Mouse (Mus musculus) stomach, embryonic 16.5 days (tissue): ENCODE measurements at regions not wholly inside any gene's neighbourhood (a gene's known extent, or its start where the extent isn't known, plus 50 kb on each side); places are given as distances from the start of the nearest gene placed in this dataset.

ENCODE experiments used
- ATAC-seq: fragments of 200-750 bp; cut with Nextera tagmentation; 2 replicates; pipeline ENCODE4 v1.8.0; 2017; ENCODE audit warnings: moderate number of reproducible peaks, moderate TSS enrichment; ENCODE audit not compliant: insufficient read depth, low FRiP score
- H3K27ac ChIP-seq: fragments of 300-500 bp; sonication (generic); 2 replicates; pipeline ENCODE4 v1.5.1; 2014; ENCODE audit warnings: low read length
- H3K27me3 ChIP-seq: fragments of 300-500 bp; sonication (generic); 2 replicates; pipeline ENCODE4 v1.6.1; 2014; ENCODE audit warnings: low read length, control low read depth, mixed read lengths; ENCODE audit not compliant: control insufficient read depth, insufficient read depth
- H3K36me3 ChIP-seq: fragments of 300-500 bp; sonication (generic); 2 replicates; pipeline ENCODE4 v1.6.1; 2014; ENCODE audit warnings: low read length; ENCODE audit not compliant: control insufficient read depth, insufficient read depth
- H3K4me1 ChIP-seq: fragments of 300-500 bp; sonication (generic); 2 replicates; pipeline ENCODE4 v1.6.1; 2014; ENCODE audit warnings: low read length, control low read depth, mixed read lengths; ENCODE audit not compliant: control insufficient read depth, insufficient read depth
- H3K4me2 ChIP-seq: fragments of 300-500 bp; sonication (generic); 2 replicates; pipeline ENCODE4 v1.6.1; 2014; ENCODE audit warnings: low read depth, low read length, mixed read lengths
- H3K4me3 ChIP-seq: fragments of 300-500 bp; sonication (generic); replicated peaks from 2 replicates; pipeline ENCODE4 v1.5.1; 2014; ENCODE audit warnings: mild to moderate bottlenecking, low read length
- H3K9ac ChIP-seq: fragments of 300-500 bp; sonication (generic); 2 replicates; pipeline ENCODE4 v1.6.1; 2014; ENCODE audit warnings: low read length
- H3K9me3 ChIP-seq: fragments of 300-500 bp; sonication (generic); replicated peaks from 2 replicates; pipeline ENCODE4 v1.6.1; 2016; ENCODE audit warnings: low read length, control low read depth; ENCODE audit not compliant: control insufficient read depth
- WGBS: fragments of 180-500 bp; shearing (Covaris S2); extraction: QIAGEN DNeasy Blood & Tissue Kit; methylation state at CpG from one replicate; pipeline ENCODE4 v1.1.7; 2014; 5-methylcytosine and 5-hydroxymethylcytosine counted together

DNA sequence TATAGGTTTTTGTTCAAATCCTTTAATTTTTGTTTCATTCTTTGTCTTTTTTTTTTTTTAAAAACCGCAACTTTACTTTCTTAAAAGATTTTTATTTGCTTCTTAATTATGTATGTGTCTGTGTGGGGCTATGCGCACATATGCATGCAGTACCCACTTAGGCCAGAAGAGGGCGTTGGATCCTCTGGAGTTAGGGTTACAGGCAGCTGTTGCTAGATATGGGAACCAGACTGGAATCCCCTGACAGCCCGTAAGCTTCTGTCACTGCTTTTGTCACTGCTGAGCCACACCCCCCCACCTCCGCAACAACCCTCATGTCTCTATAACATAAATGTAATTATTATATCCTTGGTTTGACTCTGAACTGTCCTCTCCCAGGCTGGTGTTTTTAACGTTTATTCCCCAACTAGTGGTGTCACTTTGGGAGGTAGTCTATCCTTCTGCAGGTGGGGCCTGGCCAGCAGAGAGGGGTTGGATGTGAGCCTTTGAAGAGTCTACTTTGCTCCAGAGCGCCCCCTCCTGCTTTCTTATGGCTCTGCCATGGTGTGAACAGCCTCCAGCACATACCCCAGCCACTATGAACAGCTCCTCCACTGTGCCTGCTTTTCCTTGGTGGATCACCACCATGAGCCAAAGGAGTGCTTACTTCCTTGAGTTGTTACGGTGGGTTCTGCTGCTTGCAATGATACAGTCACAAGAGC is 332.7 kb upstream of the Runx1 start:
- Histone ChIP-seq H3K9ac (no peak overlapping the region), H3K4me1 (no peaks in the 10 kb centered on the region), H3K27ac (no peak overlapping the region), H3K27me3 (no peaks in the 10 kb centered on the region), H3K9me3 (no peaks in the 10 kb centered on the region), H3K4me2 (no peak overlapping the region), H3K4me3 (no peak overlapping the region), H3K36me3 (no peaks in the 10 kb centered on the region)
- no peak for ATAC-seq
- WGBS = 76% methylated on average over 8 of the region's 8 CpGs

DNA sequence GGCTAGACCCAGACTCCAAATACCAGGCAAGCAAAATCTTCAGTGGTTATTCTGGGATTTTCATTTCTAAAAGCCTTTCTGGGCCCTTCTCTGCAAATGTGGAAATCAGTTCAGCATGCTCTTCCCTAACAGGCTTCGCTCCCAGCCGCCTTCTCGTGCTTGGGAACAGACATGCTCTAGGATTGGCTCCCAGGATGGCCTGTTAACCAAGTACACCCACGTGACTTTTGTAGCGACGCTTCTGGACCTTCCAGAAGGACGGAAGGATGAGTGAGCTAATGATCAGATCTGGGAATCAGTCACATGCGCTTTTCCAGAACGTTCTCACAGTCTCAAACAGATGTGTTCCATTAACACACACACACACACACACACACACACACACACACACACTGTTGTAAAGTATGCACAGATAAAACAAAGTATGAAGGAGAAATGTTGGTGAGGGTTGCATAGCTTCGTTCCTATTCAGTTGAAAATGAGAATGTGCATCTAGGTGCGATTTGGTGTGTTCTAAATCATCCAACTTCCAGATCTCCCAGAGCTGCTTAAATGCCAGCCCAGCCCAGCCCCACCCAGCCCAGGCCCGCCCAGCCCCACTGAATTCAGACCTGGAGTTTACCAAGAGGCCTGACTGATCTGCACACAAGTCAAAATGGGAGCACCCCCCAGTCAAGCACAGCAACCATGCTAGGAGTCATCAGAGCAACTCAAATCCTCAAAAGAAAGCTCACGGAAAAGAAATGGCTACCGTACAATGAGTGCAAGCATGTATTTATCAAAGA is 327.8 kb upstream of the Runx1 start:
- Histone ChIP-seq H3K4me2 (no peak overlapping the region), H3K9ac (no peak overlapping the region), H3K4me3 (no peak overlapping the region), H3K27me3 (no peaks in the 10 kb centered on the region), H3K27ac (no peak overlapping the region), H3K36me3 (no peaks in the 10 kb centered on the region), H3K9me3 (no peaks in the 10 kb centered on the region), H3K4me1 (peaks cover 4% of the 10 kb centered on the region; the same call in 1 of the 2 replicates)
- ATAC-seq = no peak
- WGBS = 78% methylated on average over 14 of the region's 14 CpGs

DNA sequence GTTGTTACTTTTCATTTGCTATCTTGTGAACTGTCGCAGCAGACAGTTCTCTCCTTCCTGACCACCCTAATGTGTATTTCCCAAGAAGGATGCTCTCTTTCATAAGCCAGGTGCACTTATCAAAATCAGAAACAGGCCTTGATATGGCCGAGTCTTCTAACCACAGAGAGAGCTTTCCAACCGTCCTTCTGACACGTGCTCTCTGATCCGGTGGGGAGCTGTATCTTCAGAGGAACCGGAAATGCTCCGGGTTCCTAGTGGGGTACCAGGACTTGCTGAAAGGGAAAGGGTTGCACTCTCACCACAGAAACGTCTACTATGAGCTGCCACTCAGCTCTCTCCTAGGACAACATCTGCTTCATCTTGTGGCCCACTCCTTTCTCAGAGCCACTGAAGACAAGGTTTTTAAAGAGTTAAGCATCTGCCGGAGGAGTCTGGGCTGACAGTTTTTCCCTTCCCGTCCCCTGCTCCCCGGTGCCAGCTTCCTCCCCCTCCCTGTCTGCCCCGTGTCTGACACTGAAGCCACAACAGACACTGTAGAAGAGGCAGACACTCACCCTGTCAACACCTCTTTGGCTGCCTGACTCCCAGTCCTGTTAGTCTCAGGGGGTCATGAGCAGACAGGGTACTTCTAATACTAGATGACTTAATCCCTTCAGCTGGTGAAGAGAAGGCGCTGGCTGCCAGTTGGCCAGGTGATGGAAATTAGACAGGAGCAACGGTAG is 327.0 kb upstream of the Runx1 start:
- H3K9ac ChIP-seq = no peak overlapping the region
- no peak overlapping the region for H3K27ac ChIP-seq
- no peaks in the 10 kb centered on the region for H3K36me3 ChIP-seq
- no peaks in the 10 kb centered on the region for H3K27me3 ChIP-seq
- no peak overlapping the region for H3K4me2 ChIP-seq
- H3K4me1 ChIP-seq = peaks cover 4% of the 10 kb centered on the region; the same call in 1 of the 2 replicates
- H3K4me3 ChIP-seq = no peak overlapping the region
- no peaks in the 10 kb centered on the region for H3K9me3 ChIP-seq
- WGBS = 35% methylated on average over 14 of the region's 14 CpGs
- ATAC-seq = no peak

DNA sequence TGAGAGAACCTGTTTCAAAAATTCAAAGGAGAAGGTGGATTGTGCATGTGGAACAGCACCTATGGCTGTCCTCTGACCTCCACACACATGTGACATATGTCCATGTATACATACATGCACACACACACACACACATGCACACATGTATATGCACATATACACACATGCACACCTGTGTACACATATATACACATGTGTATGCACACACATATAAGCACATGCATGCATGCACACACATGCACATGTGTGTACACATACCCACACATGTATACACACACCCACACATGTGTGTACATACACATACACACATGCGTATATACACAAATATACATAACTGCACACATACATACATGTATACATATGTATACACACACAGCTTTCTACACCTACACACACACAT is 326.1 kb upstream of the Runx1 start:
- ATAC-seq = no peak
- no peaks in the 10 kb centered on the region for H3K27me3 ChIP-seq
- H3K27ac ChIP-seq = no peak overlapping the region
- no peak overlapping the region for H3K4me2 ChIP-seq
- H3K9ac ChIP-seq = no peak overlapping the region
- 93% methylated on average over 1 of the region's 1 CpGs for WGBS
- no peaks in the 10 kb centered on the region for H3K9me3 ChIP-seq
- H3K36me3 ChIP-seq = no peaks in the 10 kb centered on the region
- H3K4me1 ChIP-seq = peaks cover 4% of the 10 kb centered on the region; the same call in 1 of the 2 replicates
- H3K4me3 ChIP-seq = no peak overlapping the region

DNA sequence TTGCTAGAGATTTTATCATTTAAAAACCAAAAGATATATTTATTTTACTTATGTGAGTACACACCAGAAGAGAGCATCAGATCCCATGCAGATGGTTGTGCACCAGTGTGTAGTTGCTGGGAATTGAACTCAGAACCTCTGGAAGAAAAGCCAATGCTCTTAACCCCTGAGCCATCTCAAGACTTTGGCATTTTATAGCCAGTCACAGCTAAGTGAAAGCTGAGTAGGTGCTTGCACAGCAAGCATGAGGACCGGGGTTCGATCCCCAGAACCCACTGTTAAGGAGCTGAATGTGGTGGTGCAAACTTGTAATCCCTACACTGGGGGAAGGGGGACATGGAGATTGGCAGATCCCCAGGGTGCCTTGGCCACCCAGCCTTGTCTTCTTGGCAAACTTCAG is 325.7 kb upstream of the Runx1 start:
- no peaks in the 10 kb centered on the region for H3K36me3 ChIP-seq
- no peak for ATAC-seq
- no peak overlapping the region for H3K4me2 ChIP-seq
- H3K27ac ChIP-seq = no peak overlapping the region
- H3K4me3 ChIP-seq = no peak overlapping the region
- H3K4me1 ChIP-seq = peaks cover 4% of the 10 kb centered on the region; the same call in 1 of the 2 replicates
- no peaks in the 10 kb centered on the region for H3K9me3 ChIP-seq
- 95% methylated on average over 2 of the region's 2 CpGs for WGBS
- no peak overlapping the region for H3K9ac ChIP-seq
- H3K27me3 ChIP-seq = no peaks in the 10 kb centered on the region

DNA sequence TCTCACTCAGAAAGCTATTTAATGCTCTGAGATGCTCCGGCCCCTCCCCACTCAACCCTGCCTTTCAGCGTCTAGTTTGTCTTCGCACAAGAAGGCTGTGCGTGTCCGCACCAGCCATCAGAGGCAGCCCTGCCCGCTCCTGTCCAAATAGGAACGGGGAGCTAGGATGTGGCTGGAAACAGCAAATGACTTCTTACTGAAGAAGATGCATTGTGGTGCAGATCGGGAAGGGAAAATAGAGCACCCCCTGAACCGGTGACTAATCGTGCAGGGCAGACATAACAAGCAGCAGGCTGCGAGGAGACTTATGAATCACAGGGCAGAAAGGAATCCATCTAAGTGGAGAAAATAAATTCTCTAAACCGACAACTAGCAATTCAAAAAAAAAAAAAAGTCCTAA is 324.5 kb upstream of the Runx1 start:
- Histone ChIP-seq H3K27ac (no peak overlapping the region), H3K36me3 (no peaks in the 10 kb centered on the region), H3K4me1 (peaks cover 4% of the 10 kb centered on the region; the same call in 1 of the 2 replicates), H3K4me2 (0 out of 2 replicates have a peak overlapping the region, but pooled peaks have one; percentile 16), H3K4me3 (no peak overlapping the region), H3K9ac (no peak overlapping the region), H3K27me3 (no peaks in the 10 kb centered on the region), H3K9me3 (no peaks in the 10 kb centered on the region)
- WGBS = 43% methylated on average over 12 of the region's 12 CpGs
- ATAC-seq = no peak

DNA sequence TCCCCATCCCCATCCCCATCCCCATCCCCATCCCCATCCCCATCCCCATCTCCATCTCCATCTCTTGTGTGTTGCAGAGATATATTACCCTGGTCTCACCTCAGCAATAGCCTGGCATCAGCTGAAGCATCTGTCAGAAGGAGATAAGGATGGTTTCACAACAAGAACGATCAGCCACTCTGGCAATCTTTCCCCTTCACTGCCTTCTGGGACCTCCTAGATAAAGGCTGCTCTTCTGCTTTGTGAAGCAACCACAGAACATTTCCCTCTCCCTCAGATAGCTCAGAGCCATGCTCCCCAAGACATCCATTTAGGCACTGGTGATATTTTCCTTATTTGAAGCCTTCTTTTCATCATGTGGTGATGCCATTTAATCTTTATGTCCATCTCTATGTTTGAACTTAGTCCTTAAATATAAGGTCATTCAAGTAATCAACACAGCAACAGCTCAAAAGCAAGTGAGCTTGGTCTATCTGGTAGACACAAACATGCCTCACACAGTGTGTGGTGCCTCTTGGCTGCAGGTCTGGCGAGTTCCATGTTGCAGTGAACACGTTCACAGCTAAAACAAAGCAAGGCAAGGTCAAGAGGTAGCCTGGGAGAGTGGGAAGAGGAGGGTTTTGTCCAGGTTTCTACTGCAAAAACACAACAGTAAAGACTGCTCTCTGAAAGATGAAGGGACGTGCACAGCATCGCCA is 321.7 kb upstream of the Runx1 start:
- 72% methylated on average over 5 of the region's 5 CpGs for WGBS
- ATAC-seq = no peak

DNA sequence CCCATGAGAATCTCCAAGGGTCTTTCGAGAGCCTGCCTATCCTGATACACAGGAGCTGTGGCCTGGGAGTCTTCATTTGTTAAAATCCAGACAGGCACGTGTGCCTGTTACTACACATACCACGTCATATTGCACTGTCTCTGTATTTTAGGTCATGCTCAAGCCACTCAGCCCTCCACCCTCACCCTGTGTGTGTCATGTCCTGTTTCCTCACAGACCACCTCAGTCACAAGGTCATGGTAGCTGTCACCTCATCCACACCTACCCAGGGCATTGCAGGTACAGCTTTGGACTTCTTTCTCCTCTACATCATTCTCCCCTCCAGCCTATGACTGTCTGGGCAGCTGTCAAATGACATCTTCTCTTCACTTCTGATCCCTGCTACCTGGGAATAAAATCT is 320.9 kb upstream of the Runx1 start:
- Histone ChIP-seq H3K27me3 (no peaks in the 10 kb centered on the region), H3K9me3 (no peaks in the 10 kb centered on the region), H3K36me3 (no peaks in the 10 kb centered on the region), H3K4me3 (no peak overlapping the region), H3K4me1 (no peaks in the 10 kb centered on the region), H3K9ac (no peak overlapping the region), H3K27ac (no peak overlapping the region), H3K4me2 (no peak overlapping the region)
- WGBS = 73% methylated on average over 3 of the region's 3 CpGs
- no peak for ATAC-seq

More for the DNA sequence above, 321.7 kb upstream of the Runx1 start:
- no peaks in the 10 kb centered on the region for H3K9me3 ChIP-seq
- no peak overlapping the region for H3K4me2 ChIP-seq
- H3K36me3 ChIP-seq = no peaks in the 10 kb centered on the region
- no peak overlapping the region for H3K27ac ChIP-seq
- H3K4me3 ChIP-seq = no peak overlapping the region
- no peak overlapping the region for H3K9ac ChIP-seq
- H3K27me3 ChIP-seq = no peaks in the 10 kb centered on the region
- no peaks in the 10 kb centered on the region for H3K4me1 ChIP-seq
